Mouse (Mus musculus) limb, embryonic 13.5 days (tissue): ENCODE data around the gene Stx4a. TPM values are rescaled to one million over a fixed set of nuclear protein-coding genes. Genes with fewer than 3 reads are reported as not detected.

Experiments
- ATAC-seq: fragments of 200-750 bp; cut with Nextera tagmentation; 2 replicates; pipeline ENCODE4 v1.8.0; 2017; ENCODE audit warnings: low read depth, moderate number of reproducible peaks, moderate TSS enrichment; ENCODE audit not compliant: low FRiP score
- H3K27ac ChIP-seq: fragments of 300-500 bp; sonication (generic); 2 replicates; pipeline ENCODE4 v1.5.1; 2015; ENCODE audit warnings: inconsistent platforms, mild to moderate bottlenecking, moderate library complexity
- H3K27me3 ChIP-seq: fragments of 300-500 bp; sonication (generic); 2 replicates; pipeline ENCODE4 v1.6.1; 2015; ENCODE audit warnings: mild to moderate bottlenecking, inconsistent platforms
- H3K36me3 ChIP-seq: fragments of 300-500 bp; sonication (generic); 2 replicates; pipeline ENCODE4 v1.6.1; 2015; ENCODE audit warnings: inconsistent platforms, mild to moderate bottlenecking, moderate library complexity
- H3K4me1 ChIP-seq: fragments of 300-500 bp; sonication (generic); 2 replicates; pipeline ENCODE4 v1.6.1; 2015; ENCODE audit warnings: inconsistent platforms
- H3K4me2 ChIP-seq: fragments of 300-500 bp; sonication (generic); replicated peaks from 2 replicates; pipeline ENCODE4 v1.6.1; 2015; ENCODE audit warnings: inconsistent platforms, mild to moderate bottlenecking, moderate library complexity
- H3K4me3 ChIP-seq: fragments of 300-500 bp; sonication (generic); 2 replicates; pipeline ENCODE4 v1.5.1; 2015; ENCODE audit warnings: moderate library complexity, mild to moderate bottlenecking, inconsistent platforms
- H3K9ac ChIP-seq: fragments of 300-500 bp; sonication (generic); 2 replicates; pipeline ENCODE4 v1.6.1; 2015; ENCODE audit warnings: mild to moderate bottlenecking, inconsistent platforms
- H3K9me3 ChIP-seq: fragments of 300-500 bp; sonication (generic); 2 replicates; pipeline ENCODE4 v1.6.1; 2016; ENCODE audit warnings: inconsistent platforms
- WGBS: fragments of 180-500 bp; shearing (Covaris S2); methylation state at CpG from one replicate; pipeline ENCODE4 v1.1.7; 2015; 5-methylcytosine and 5-hydroxymethylcytosine counted together
- polyA plus RNA-seq: library from polyadenylated mRNA; unstranded; fragments of >200 nt; fragmentation: Nextera tagmentation; extraction: Ambion mirVana; gene quantifications from 2 replicates; pipeline ENCODE4 v1.2.1, GENCODE M21; 2015

The Stx4a gene
- polyA plus RNA-seq, 1 experiment from 2014 or later = 53.2 TPM

GRCm38 (mm10) chr7:127875627-127876001, 51.5 kb downstream of the Stx4a start:
- no peaks in the 10 kb centered on the region for H3K9me3 ChIP-seq
- peak overlapping the region; percentile 88 for H3K4me3 ChIP-seq
- ATAC-seq = peak; percentile 95
- peaks cover 47% of the 10 kb centered on the region for H3K36me3 ChIP-seq
- H3K27me3 ChIP-seq = no peaks in the 10 kb centered on the region
- WGBS = under 1% methylated on average over 43 of the region's 43 CpGs
- H3K9ac ChIP-seq = peak overlapping the region; percentile 97
- peak overlapping the region; percentile 98 for H3K27ac ChIP-seq
- H3K4me2 ChIP-seq = peak overlapping the region; percentile 89
- H3K4me1 ChIP-seq = peaks cover 20% of the 10 kb centered on the region

- Histone ChIP-seq H3K9me3 (no peaks in the 10 kb centered on the region), H3K36me3 (peaks cover 48% of the 10 kb centered on the region)
- peak; percentile 92 for ATAC-seq
Observed at GRCm38 (mm10) chr7:127876041-127876466, 52.0 kb downstream of the Stx4a start, which contains the start of gene Zfp646. Zfp646 (plus strand) TSS chr7:127876221.

GRCm38 (mm10) chr7:127876467-127877348, 52.6 kb downstream of the Stx4a start, which contains the start of gene Zfp668:
Zfp668 (minus strand) TSS chr7:127876828.
- H3K4me2 ChIP-seq = peak within 1 kb of the TSS; percentile 89
- peak within 1 kb of the TSS; percentile 97 for H3K9ac ChIP-seq
- peak within 1 kb of the TSS; percentile 98 for H3K27ac ChIP-seq
- H3K27me3 ChIP-seq = no peaks in the 10 kb centered on the region
- H3K4me3 ChIP-seq = peak within 1 kb of the TSS; percentile 88
- H3K9me3 ChIP-seq = no peaks in the 10 kb centered on the region
- peaks cover 50% of the 10 kb centered on the region for H3K36me3 ChIP-seq
- peak; percentile 70 for ATAC-seq
- WGBS = under 1% methylated on average over 60 of the region's 60 CpGs
- peaks cover 20% of the 10 kb centered on the region for H3K4me1 ChIP-seq

More at GRCm38 (mm10) chr7:127876041-127876466, 52.0 kb downstream of the Stx4a start, which contains the start of gene Zfp646:
- no peaks in the 10 kb centered on the region for H3K27me3 ChIP-seq
- peak within 1 kb of the TSS; percentile 89 for H3K4me2 ChIP-seq
- peak within 1 kb of the TSS; percentile 88 for H3K4me3 ChIP-seq
- peak within 1 kb of the TSS; percentile 97 for H3K9ac ChIP-seq
- WGBS = under 1% methylated on average over 41 of the region's 41 CpGs
- H3K4me1 ChIP-seq = peaks cover 20% of the 10 kb centered on the region
- H3K27ac ChIP-seq = peak within 1 kb of the TSS; percentile 98

- H3K4me3 ChIP-seq = no peak overlapping the region
- WGBS = 97% methylated on average over 9 of the region's 9 CpGs
- no peak for ATAC-seq
Observed at GRCm38 (mm10) chr7:127879301-127879700, 55.2 kb downstream of the Stx4a start.

GRCm38 (mm10) chr7:127880431-127880830, 56.3 kb downstream of the Stx4a start:
- Histone ChIP-seq H3K27ac (no peak overlapping the region), H3K36me3 (peaks cover 76% of the 10 kb centered on the region), H3K4me2 (no peak overlapping the region), H3K4me1 (peaks cover 34% of the 10 kb centered on the region), H3K27me3 (no peaks in the 10 kb centered on the region), H3K9ac (no peak overlapping the region), H3K4me3 (no peak overlapping the region), H3K9me3 (no peaks in the 10 kb centered on the region)
- no peak for ATAC-seq
- 89% methylated on average over 12 of the region's 12 CpGs for WGBS

More at GRCm38 (mm10) chr7:127879301-127879700, 55.2 kb downstream of the Stx4a start:
- H3K9me3 ChIP-seq = no peaks in the 10 kb centered on the region
- H3K36me3 ChIP-seq = peaks cover 66% of the 10 kb centered on the region
- H3K4me1 ChIP-seq = peaks cover 30% of the 10 kb centered on the region
- no peak overlapping the region for H3K27ac ChIP-seq
- H3K4me2 ChIP-seq = no peak overlapping the region
- H3K27me3 ChIP-seq = no peaks in the 10 kb centered on the region
- H3K9ac ChIP-seq = no peak overlapping the region

- ATAC-seq = no peak
- Histone ChIP-seq H3K9ac (no peak overlapping the region), H3K4me1 (peaks cover 30% of the 10 kb centered on the region), H3K4me2 (no peak overlapping the region), H3K36me3 (peaks cover 90% of the 10 kb centered on the region), H3K27me3 (no peaks in the 10 kb centered on the region), H3K27ac (no peak overlapping the region), H3K4me3 (no peak overlapping the region), H3K9me3 (no peaks in the 10 kb centered on the region)
- 62% methylated on average over 6 of the region's 6 CpGs for WGBS
Observed at GRCm38 (mm10) chr7:127885951-127886350, 61.9 kb downstream of the Stx4a start.

DNA sequence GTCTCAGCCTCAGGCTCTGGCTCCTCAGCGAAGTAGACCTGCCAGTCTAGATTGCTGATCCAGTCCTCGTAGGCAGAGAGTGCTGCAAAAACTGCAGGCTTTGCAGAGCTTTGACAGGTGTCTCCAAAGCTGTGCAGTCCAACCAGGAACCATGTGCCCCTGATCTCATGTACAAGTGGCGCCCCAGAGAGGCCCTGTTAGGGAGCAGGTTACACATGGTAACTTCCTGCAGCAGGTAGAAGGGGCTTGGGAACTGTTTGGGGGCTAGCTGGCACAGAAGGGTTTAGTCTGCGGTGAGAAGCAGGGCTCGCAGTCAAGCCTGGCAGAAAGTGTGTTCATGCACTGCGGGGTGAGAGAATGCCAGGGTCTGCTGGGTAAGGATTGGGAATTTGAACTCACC, 62.5 kb downstream of the Stx4a start:
- Histone ChIP-seq H3K4me3 (no peak overlapping the region), H3K9ac (no peak overlapping the region), H3K4me1 (peaks cover 30% of the 10 kb centered on the region), H3K9me3 (no peaks in the 10 kb centered on the region), H3K27ac (no peak overlapping the region), H3K36me3 (peaks cover 90% of the 10 kb centered on the region), H3K27me3 (no peaks in the 10 kb centered on the region), H3K4me2 (no peak overlapping the region)
- 88% methylated on average over 6 of the region's 6 CpGs for WGBS
- no peak for ATAC-seq

- Histone ChIP-seq H3K4me1 (peaks cover 30% of the 10 kb centered on the region), H3K4me2 (no peak overlapping the region), H3K27ac (no peak overlapping the region), H3K4me3 (no peak overlapping the region), H3K27me3 (no peaks in the 10 kb centered on the region), H3K9ac (no peak overlapping the region), H3K9me3 (no peaks in the 10 kb centered on the region), H3K36me3 (peaks cover 88% of the 10 kb centered on the region)
- no peak for ATAC-seq
- 88% methylated on average over 8 of the region's 8 CpGs for WGBS
Observed at GRCm38 (mm10) chr7:127887191-127887590, 63.1 kb downstream of the Stx4a start.

DNA sequence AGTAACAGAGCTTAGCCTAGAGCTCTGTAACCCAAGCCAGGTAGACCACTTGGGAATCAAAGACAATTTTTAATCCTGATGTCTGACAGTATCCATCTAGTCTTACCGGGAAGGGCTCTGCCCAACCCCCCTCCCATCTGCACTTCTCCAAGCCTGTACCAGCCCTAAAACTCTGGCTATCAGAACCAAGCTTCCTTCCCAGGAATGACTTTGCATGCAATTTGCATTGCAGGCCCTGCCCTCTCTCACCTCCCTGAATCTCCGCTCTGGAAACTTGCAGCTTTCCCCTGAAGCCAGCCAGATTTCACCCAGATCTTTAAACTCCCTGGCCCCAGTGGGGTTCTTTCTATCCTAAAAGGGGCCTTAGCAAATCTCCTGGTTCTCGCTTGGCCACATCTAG, 63.7 kb downstream of the Stx4a start:
- H3K9ac ChIP-seq = no peak overlapping the region
- peaks cover 88% of the 10 kb centered on the region for H3K36me3 ChIP-seq
- no peaks in the 10 kb centered on the region for H3K9me3 ChIP-seq
- no peak overlapping the region for H3K4me3 ChIP-seq
- H3K27ac ChIP-seq = no peak overlapping the region
- no peak for ATAC-seq
- H3K27me3 ChIP-seq = no peaks in the 10 kb centered on the region
- H3K4me2 ChIP-seq = no peak overlapping the region
- peaks cover 27% of the 10 kb centered on the region for H3K4me1 ChIP-seq
- WGBS = 78% methylated on average over 3 of the region's 3 CpGs

DNA sequence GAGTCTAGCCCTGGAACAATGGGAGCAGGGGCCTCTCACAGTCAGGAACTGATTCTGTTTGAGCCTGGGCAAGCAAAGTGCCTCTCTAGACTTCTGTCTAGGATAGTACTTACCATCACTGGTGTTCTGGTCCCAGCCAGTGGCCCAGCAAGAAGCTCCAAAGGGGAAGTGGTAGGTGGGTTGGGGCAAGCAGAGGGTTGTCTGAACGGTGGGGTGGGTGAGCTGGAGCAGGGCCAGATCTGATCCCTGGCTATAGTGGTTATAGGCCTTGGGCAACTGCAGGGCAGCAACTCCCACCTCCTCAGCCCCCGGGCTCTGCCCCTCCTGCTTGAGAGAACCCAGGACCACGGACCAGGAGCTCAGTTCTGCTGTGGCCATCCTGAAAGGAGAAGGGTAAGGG, 64.7 kb downstream of the Stx4a start:
- WGBS = 73% methylated on average over 3 of the region's 3 CpGs
- Histone ChIP-seq H3K4me2 (no peak overlapping the region), H3K4me3 (no peak overlapping the region), H3K9me3 (no peaks in the 10 kb centered on the region), H3K27me3 (no peaks in the 10 kb centered on the region), H3K36me3 (peaks cover 88% of the 10 kb centered on the region), H3K9ac (no peak overlapping the region), H3K4me1 (peaks cover 17% of the 10 kb centered on the region), H3K27ac (no peak overlapping the region)
- no peak for ATAC-seq

DNA sequence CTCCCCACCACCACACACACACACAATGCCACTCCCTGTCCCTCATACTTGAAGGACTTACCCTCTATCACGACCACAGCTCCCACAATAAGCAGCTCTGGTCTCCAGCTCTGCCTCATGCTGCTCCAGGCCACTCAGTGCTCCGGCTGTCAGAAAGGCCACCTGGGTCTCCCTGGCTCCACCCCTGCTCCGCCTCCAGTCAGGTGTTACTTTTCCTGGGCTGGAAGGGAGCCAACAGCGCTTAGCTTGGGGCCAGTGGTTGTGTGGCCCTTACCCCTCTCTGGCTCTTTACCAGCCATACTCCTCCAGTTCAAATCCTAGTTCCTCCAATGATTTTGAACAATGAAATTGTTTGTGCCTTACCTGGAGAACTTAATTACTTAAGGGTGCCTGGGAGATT, 66.7 kb downstream of the Stx4a start, which contains the start of gene Prss53:
Gene Prss53, minus strand, starts transcription at position 173 of the 400 bp plus-strand sequence.
- no peak within 1 kb of the TSS for H3K4me2 ChIP-seq
- H3K4me1 ChIP-seq = peaks cover 15% of the 10 kb centered on the region
- ATAC-seq = no peak
- H3K27ac ChIP-seq = no peak within 1 kb of the TSS
- H3K27me3 ChIP-seq = no peaks in the 10 kb centered on the region
- no peak within 1 kb of the TSS for H3K4me3 ChIP-seq
- no peaks in the 10 kb centered on the region for H3K9me3 ChIP-seq
- no peak within 1 kb of the TSS for H3K9ac ChIP-seq
- peaks cover 71% of the 10 kb centered on the region for H3K36me3 ChIP-seq
- 19% methylated on average over 4 of the region's 4 CpGs for WGBS

DNA sequence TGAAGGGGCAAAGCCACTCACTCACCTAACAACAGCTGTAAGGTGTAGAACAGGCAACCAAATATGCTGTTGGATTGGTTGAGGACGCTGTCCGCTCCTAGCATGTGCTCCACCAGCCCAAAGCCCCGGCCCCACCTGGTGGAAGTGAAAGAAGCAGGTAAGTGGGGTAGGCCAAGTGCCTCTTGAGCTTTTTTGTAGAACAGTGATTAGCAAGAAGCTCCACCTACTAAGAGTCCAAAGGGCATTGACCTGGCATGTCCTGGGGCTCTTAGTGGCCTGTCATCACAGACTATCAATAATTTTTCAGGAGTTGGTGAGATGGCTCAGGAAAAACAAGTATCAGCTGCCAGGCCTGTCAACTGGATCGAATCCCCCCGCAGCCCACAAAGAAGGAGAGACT, 70.4 kb downstream of the Stx4a start:
- H3K27ac ChIP-seq = no peak overlapping the region
- no peak for ATAC-seq
- H3K36me3 ChIP-seq = peaks cover 35% of the 10 kb centered on the region
- peaks cover 15% of the 10 kb centered on the region for H3K4me1 ChIP-seq
- peak overlapping the region; percentile 64 for H3K4me3 ChIP-seq
- peak overlapping the region; percentile 81 for H3K9ac ChIP-seq
- no peaks in the 10 kb centered on the region for H3K9me3 ChIP-seq
- H3K4me2 ChIP-seq = peak overlapping the region; percentile 83
- WGBS = 79% methylated on average over 5 of the region's 5 CpGs
- H3K27me3 ChIP-seq = peaks cover 4% of the 10 kb centered on the region; the same call in 1 of the 2 replicates
